Mouse (Mus musculus): ENCODE data around the gene Palld.

Palld gene

DNA sequence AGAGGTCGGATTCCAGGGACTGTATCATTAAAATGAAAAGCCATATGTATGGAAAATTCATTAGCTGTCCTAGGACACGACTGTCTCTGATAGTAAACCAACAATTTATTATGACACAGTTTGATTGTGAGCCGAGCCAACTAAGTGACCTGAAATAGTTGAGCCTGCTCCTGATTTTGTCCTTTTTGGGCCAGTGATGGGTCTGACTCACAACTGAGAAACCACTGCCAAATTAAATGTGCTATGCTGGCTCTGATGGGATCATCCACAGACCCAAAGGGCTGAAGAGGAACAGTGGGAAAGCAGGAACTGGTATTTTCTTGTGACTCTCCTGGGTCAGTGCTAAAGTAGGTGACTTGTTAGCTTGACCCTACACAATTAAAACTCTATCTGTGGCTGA, 305.6 kb downstream of the Palld start:
- peak; percentile 14 for DNase-seq (ENCODE audit: extremely low read depth, insufficient read length, low spot score)

DNA sequence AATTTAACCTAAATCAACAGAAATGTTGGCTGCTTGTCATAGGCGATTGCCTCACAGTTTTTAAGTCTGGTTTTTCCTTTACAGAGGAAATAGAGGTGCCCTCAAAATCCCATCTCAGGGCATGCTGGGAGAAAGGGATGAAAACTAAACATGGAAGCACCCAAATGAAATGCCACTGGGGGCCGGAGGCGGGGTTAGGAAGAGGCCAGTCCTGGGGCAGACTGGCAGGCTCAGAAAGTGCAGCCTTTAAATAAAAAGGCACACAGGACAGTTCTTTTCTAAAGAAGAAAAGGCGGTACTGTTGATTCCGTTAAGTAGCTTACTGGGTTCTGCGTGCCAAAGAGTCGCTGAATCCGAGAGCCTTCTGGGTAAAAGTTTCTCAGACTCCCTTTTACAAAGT, 311.0 kb downstream of the Palld start:
- DNase-seq (ENCODE audit: extremely low read depth, insufficient read length, low spot score) = no peak

DNA sequence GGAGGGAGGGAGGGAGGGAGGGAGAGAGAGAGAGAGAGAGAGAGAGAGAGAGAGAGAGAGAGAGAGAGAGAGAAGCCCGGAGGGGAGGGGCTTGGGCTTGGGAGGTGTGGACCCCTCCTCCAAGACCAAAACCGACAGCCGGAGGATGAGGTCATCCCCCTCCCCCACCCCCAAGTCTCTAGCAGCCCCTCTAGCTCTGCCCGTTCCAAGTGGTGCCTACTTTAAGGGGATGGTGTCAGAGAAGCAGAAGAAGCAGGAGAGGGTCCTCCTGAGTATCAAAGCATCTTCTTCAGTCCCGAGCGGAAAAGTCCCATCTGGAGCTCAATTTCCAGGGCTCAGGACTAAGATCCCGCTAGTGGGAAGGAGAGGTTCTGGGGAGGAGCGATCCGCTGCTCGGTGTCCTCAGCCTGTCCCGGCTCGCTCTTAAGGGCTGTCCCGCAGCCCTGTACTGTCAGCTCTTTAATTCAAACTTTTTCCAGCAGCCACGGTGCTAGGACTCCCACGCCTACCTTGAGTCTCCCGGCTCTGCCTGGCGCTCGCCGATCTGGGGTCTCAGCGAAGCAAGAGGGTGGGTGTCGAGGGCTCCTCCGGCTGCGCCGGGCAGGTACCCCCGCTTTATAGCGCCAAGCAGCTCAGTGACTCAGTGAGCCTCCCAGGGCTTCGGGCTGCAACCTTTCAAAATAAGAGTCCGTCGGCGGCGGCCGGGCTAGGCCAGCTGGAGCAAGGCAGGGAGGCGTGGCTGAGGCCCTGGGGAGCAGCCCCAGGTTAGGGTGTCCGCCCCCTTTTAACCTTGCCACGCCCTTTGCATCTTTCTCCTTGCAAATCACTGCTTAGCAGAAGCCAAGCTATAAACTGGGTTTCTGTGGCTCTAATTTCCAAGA, 311.7 kb downstream of the Palld start:
- peak; percentile 94 for DNase-seq (ENCODE audit: extremely low read depth, insufficient read length, low spot score)

DNA sequence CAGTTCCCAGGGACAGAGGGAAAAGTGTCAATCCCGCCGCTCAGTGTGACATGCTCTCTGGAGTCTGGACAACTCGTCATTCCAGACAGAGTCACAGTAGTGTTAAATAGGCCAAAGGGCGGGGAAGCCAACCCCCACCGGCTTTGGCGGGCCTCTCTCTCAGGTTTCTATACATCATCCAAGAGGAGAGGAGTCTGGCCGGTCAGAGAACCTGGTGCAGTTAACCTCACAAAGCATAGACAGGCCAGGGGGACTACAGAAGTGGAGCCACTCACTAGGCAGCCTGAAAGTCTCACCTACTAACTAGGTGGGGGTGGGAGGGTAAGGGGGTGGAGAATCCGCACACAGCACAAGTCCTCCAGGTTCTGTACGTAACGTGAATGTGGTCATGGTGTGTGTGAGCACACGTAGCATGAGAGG, 312.5 kb downstream of the Palld start:
- DNase-seq (ENCODE audit: extremely low read depth, insufficient read length, low spot score) = peak; percentile 51

- DNase-seq (ENCODE audit: extremely low read depth, insufficient read length, low spot score) = no peak
Observed at GRCm38 (mm10) chr8:61588336-61588735, 314.2 kb downstream of the Palld start.

GRCm38 (mm10) chr8:61587731-61588130, 314.8 kb downstream of the Palld start:
- DNase-seq (ENCODE audit: extremely low read depth, insufficient read length, low spot score) = no peak

GRCm38 (mm10) chr8:61586529-61586928, 316.0 kb downstream of the Palld start:
- no peak for DNase-seq (ENCODE audit: extremely low read depth, insufficient read length, low spot score)

GRCm38 (mm10) chr8:61585746-61586145, 316.7 kb downstream of the Palld start:
- no peak for DNase-seq (ENCODE audit: extremely low read depth, insufficient read length, low spot score)

GRCm38 (mm10) chr8:61584714-61585383, 317.6 kb downstream of the Palld start:
- no peak for DNase-seq (ENCODE audit: extremely low read depth, insufficient read length, low spot score)

DNA sequence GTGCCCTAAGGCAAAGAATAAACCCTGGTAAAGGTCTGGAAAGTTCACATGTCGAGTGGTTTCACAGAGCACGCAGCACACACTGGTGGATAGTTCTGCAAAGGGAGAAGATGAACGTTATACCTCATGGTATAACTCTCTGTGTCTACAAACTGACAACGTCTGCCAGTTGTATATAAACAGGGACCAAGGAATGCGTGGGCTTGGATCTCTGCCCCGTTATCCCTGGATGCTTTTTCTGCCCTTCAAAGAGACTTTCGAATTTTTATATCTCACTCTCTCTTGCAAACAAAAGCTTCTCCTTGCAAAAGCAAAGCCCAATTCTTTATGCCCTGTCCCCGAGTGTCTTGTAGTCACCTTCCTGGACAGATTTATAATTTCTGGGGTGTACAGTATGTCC, 319.9 kb downstream of the Palld start:
- no peak for DNase-seq (ENCODE audit: extremely low read depth, insufficient read length, low spot score)

GRCm38 (mm10) chr8:61581259-61581658, 321.2 kb downstream of the Palld start:
- DNase-seq (ENCODE audit: extremely low read depth, insufficient read length, low spot score) = no peak

DNA sequence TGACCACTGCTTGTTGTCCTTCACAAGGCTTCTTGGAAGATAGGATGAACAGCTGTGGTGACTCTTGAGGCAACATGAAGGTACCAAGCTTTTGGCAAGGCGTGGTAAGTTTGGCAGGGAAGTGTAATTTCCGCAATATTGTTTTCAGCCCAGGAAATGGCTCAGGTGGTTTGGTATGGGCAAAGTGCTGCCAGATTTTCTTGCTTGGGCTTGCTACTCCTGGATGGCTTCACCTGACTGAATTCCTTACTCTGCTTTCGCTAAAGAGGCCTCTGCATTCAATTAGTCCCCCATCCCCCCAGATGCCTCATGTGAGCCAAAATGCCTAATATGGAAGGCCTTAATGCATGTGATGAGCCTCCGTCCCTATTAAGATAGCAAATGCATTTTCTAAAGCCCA, 322.7 kb downstream of the Palld start:
- DNase-seq (ENCODE audit: extremely low read depth, insufficient read length, low spot score) = no peak

- peak; percentile 11 for DNase-seq (ENCODE audit: extremely low read depth, insufficient read length, low spot score)
Observed at GRCm38 (mm10) chr8:61578754-61579153, 323.7 kb downstream of the Palld start.

GRCm38 (mm10) chr8:61575096-61575653, 327.3 kb downstream of the Palld start:
- no peak for DNase-seq (ENCODE audit: extremely low read depth, insufficient read length, low spot score)

DNA sequence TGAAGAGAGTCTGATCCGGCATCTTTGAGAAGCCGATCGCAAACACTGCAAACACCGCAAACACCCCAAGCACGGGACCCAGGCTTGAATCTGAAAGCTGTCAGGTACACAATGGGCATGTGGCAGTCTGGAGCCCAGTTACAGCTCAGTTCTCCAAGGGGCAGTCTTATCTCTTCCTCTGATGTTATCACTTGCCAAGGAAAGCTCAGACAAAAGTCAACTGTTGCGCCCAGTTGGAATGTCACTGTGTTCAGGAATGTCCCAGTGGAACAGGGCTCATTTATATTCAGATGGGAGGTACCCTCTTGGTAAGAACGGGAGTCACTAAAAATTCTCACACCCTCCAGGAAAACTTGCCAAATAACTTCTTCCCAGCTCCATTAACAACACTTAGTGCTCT, 328.0 kb downstream of the Palld start:
- no peak for DNase-seq (ENCODE audit: extremely low read depth, insufficient read length, low spot score)

GRCm38 (mm10) chr8:61573179-61573937, 329.1 kb downstream of the Palld start:
- no peak for DNase-seq (ENCODE audit: extremely low read depth, insufficient read length, low spot score)

- DNase-seq (ENCODE audit: extremely low read depth, insufficient read length, low spot score) = no peak
Observed at GRCm38 (mm10) chr8:61572697-61573096, 329.8 kb downstream of the Palld start.

DNA sequence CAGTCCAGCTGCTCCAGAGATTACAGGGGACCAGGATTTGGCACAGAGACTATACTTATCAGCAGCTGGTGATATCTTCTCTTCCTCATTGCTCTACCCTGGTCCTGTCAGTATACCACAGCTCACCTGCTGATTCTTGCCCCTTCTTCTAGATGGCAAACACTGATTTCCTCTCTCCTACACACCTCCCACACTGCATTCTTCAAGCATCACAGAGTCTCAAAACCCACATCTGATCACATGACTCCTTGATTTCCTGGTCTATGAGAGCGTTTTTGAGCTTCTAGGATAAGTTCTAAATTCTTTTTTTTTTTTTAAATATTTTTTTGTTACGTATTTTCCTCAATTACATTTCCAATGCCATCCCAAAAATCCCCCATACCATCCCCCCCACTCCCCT, 331.9 kb downstream of the Palld start:
- DNase-seq (ENCODE audit: extremely low read depth, insufficient read length, low spot score) = no peak

DNA sequence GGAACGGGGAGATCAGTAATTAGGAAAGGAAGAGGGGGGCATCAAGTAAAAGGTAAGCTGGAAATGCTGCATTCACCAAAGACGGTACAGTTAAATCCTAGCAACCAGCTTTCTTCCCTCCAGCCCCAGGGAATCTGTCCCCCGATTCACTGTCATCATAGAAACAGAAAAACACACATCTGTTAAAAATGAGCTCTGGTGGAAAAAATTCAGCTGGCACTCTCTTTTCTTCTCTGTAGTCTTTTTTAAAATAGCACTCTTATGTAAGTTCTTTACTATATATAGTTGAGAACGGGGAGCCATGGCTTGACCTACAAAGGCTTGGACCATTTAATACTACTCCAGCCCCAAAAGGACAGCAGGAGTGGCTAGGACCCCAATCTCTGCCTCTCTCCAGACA, 332.8 kb downstream of the Palld start:
- no peak for DNase-seq (ENCODE audit: extremely low read depth, insufficient read length, low spot score)

GRCm38 (mm10) chr8:61569211-61569610, 333.3 kb downstream of the Palld start:
- DNase-seq (ENCODE audit: extremely low read depth, insufficient read length, low spot score) = no peak

DNA sequence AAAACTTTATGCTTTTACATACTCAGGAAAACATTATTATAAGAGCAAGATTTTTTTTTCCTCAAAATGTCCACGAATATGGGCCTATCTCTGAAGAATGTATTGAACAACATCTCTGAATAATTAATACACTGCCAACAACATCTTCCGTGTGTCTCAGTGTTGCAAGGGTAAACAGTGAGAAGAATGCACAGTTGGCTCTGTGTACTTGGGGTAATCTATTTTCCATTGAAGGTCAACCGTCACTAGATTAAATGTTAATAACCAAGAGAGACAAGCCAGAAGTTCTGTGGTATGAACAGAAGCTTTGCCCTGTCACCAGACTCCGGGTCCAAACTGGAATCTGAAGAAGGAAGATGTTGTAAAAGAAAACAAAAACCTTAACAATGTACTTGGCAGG, 339.1 kb downstream of the Palld start:
- no peak for DNase-seq (ENCODE audit: extremely low read depth, insufficient read length, low spot score)

All from 3134 (cell line).